Mouse (Mus musculus): ENCODE measurements around the gene Phf7.

Gene Phf7

DNA sequence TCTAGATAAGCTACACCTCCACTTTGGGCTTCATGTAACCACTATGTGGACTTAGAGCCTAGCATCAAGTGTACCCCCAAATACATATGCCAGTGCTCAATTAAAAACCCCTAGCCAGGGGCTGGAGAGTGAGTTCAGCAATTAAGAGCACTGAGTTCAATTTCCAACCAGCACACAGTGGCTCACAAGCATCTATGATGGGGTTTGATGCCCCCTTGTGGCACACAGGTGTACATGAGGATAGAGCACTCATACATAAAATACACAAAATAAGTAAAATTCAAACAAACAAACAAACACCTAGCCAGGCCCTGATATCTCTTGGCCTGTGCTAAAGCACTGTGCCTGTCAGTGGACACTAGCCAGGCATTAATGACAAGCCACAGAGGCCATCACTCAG lies 55.1 kb downstream of the Phf7 start:
- peak; percentile 36 for DNase-seq

DNA sequence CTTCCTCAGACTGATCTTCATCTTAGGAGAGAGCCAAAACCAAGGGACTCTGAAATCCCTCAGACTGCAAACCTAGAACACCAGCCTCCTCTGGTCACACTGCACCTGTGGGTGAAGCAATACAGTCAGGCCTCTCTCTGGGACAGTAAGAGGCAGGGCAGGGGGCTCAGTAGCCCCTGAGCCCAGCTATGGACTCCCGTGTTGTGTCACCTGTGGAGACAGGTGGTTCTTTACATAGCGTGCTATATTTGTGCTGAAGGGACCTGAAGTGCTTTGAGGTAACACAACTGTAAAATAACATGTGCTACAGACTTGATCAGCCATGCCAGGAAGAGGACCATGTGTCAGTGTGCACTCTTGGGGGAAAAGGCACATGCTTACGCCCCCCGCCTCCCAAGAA lies 55.6 kb downstream of the Phf7 start:
- no peak for DNase-seq

DNA sequence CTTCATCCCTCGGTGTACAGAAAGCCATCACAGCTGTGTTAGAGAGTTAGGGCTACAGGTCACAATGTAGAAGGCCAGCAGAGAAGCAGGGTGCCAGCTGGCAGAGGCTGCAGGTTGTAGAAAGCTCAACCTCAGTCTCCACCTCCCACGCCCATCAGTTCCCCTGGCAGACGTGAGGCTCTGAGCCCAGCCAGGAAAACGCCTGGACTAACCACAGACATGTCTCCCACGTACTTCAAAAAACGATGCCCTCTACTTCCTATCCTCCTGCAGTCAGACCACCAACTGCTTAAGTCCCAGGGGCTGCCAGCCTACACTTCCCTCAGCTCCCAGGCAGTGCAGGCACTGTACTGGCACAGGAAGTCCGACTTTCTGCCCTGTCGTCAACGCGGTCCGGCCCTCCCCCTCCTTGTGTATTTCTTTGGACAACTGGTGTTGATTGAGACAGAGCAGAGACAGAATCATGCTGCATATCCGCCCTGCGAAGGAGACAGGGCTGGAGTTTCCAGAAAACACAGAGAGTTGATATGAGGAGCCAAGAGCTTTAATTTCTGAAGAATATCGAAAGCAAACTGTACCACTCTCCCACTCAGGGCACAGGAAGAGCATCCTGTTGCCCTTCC lies 56.1 kb downstream of the Phf7 start:
- DNase-seq: peak; percentile 30

DNA sequence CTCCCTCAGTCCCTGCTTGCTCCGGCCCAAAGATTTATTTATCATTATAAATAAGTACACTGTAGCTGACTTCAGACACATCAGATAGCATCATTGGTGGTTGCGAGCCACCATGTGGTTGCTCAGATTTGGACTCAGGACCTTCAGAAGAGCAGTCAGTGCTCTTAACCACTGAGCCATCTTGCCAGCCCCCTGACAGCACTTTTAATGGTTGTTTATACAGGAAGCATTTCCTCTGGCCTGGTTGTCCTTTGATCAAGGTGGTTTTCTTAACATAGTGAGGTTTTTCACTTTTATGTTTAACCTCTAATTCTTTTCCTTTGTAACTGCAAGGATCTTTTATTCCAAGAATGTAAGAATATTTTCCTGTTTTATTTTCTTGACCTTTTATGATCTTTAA lies 56.7 kb downstream of the Phf7 start:
- DNase-seq: no peak

DNA sequence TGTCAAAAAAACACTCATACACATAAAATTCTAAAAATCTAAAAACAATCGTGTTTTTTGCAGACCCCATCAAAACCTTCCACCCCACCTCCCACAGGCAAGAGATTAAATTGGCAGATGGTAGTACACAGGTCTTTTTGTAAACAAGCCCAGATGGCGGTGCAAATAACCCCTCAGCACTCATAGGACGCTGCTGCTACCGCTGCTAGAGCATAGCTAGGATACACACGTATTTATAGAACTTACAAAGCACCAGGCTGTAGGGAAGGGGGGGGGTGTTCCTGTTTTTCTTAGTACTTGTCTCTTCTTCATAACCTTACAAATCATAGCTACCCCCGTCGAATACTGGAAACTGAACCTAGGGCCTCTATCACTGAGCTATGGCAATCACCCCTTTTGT lies 57.3 kb downstream of the Phf7 start:
- DNase-seq: no peak

DNA sequence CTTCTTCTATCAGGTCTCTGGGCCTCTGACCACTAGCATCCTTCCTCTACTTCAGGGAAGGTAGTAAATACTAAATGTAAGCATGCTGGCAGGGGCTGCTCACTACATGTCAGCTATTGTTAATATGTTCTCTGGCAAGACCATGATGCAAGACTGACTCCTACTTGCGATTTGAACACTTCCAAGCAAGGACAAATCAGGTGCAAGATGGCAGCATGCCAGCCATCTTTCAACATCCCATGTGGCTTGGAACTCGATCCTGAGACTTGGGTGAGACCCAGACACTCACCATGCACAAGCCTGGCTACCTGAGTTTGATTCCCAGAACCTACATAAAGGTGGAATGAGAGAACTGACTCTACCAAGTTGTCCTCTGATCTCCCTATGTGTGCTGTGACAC lies 59.2 kb downstream of the Phf7 start:
- DNase-seq: no peak

DNA sequence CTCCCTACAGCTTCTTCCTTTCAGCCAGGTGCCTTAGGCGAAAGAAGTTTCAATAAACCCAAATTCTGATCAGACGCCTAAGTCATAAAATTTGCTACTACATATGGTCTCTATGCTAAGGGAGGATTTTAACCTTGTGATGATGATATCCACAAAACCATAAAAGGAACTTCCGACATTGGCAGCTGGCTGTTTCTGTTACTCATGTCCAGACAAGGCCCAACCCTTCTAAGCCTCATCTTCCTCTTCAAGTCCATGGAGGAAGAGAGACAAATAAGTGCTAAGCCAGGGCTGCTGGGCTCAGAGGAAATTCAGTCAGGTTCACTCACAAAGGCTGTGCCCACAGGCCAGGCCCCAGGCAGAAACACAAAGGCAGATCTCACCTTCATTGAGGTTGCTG lies 61.8 kb downstream of the Phf7 start:
- DNase-seq: no peak

DNA sequence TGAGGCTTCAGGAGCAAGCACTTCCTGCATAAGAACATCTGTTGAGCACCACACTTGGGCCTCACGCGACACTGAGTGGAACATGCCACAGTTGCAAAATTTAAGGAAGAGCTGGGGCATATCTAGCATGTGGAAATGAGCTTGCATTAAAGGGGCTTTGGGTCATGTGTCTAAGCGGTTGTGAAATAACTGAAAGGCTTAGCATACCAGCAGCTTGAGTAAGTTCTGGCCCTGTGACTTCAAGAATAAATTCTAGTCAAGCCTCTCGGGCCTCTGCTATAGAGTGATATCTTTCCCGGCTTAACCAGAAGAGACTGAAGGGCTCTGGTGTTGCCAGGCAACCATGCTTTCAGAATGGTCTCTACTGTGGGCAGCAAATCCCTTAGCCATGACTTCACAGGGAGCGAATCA lies 62.3 kb downstream of the Phf7 start:
- no peak for DNase-seq

Measured in thymus, postnatal 25 days (tissue).